Mouse (Mus musculus) stomach, embryonic 16.5 days (tissue): ENCODE results near the gene Abi1. TPM values are rescaled to one million over a fixed set of nuclear protein-coding genes. Genes with fewer than 3 reads are reported as not detected.

ENCODE experiments used
- ATAC-seq: fragments of 200-750 bp; cut with Nextera tagmentation; 2 replicates; pipeline ENCODE4 v1.8.0; 2017; ENCODE audit warnings: moderate number of reproducible peaks, moderate TSS enrichment; ENCODE audit not compliant: insufficient read depth, low FRiP score
- H3K27ac ChIP-seq: fragments of 300-500 bp; sonication (generic); 2 replicates; pipeline ENCODE4 v1.5.1; 2014; ENCODE audit warnings: low read length
- H3K27me3 ChIP-seq: fragments of 300-500 bp; sonication (generic); 2 replicates; pipeline ENCODE4 v1.6.1; 2014; ENCODE audit warnings: low read length, control low read depth, mixed read lengths; ENCODE audit not compliant: control insufficient read depth, insufficient read depth
- H3K36me3 ChIP-seq: fragments of 300-500 bp; sonication (generic); 2 replicates; pipeline ENCODE4 v1.6.1; 2014; ENCODE audit warnings: low read length; ENCODE audit not compliant: control insufficient read depth, insufficient read depth
- H3K4me1 ChIP-seq: fragments of 300-500 bp; sonication (generic); 2 replicates; pipeline ENCODE4 v1.6.1; 2014; ENCODE audit warnings: low read length, control low read depth, mixed read lengths; ENCODE audit not compliant: control insufficient read depth, insufficient read depth
- H3K4me2 ChIP-seq: fragments of 300-500 bp; sonication (generic); 2 replicates; pipeline ENCODE4 v1.6.1; 2014; ENCODE audit warnings: low read depth, low read length, mixed read lengths
- H3K4me3 ChIP-seq: fragments of 300-500 bp; sonication (generic); replicated peaks from 2 replicates; pipeline ENCODE4 v1.5.1; 2014; ENCODE audit warnings: mild to moderate bottlenecking, low read length
- H3K9ac ChIP-seq: fragments of 300-500 bp; sonication (generic); 2 replicates; pipeline ENCODE4 v1.6.1; 2014; ENCODE audit warnings: low read length
- H3K9me3 ChIP-seq: fragments of 300-500 bp; sonication (generic); replicated peaks from 2 replicates; pipeline ENCODE4 v1.6.1; 2016; ENCODE audit warnings: low read length, control low read depth; ENCODE audit not compliant: control insufficient read depth
- WGBS: fragments of 180-500 bp; shearing (Covaris S2); extraction: QIAGEN DNeasy Blood & Tissue Kit; methylation state at CpG from one replicate; pipeline ENCODE4 v1.1.7; 2014; 5-methylcytosine and 5-hydroxymethylcytosine counted together
- polyA plus RNA-seq: library from polyadenylated mRNA; unstranded; fragments of >200 nt; fragmentation: Nextera tagmentation; extraction: Ambion mirVana; gene quantifications from 2 replicates; pipeline ENCODE4 v1.2.1, GENCODE M21; 2015

The Abi1 gene
- 59.7 and 66.9 TPM in 2 replicates for polyA plus RNA-seq

DNA sequence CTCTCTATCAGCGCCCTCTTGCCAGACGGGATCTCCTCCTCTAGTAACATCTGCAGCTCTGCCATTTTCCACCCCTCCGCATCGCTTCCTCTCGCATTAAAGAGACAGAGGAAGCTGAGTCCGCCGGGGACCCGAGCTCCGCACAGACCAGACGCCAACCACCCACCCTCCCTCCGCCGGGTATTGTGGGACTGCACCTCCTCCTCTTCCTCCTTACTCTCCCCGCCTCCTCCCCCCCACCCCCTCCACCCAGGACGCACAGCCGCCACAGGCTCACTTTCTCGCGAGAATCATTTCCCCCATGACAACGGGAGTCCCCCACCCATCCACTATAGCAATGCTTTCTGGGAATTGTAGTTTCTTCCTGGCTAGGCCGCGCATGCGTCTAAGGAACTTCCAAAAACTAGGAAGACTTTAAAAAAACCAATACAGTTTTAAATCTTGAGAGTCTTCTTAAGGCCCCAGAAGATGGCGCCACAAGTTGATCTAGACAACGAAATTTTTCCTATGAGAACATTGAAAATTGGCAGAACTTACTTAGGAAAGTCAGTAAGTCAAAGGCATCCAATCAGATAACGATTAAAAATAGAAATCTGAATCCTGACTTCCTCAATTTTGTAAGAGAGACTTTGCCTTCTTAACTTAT lies at the start of gene Abi1:
Abi1 (minus strand) TSS at position 241 of the 646 bp plus-strand sequence.
- no peaks in the 10 kb centered on the region for H3K36me3 ChIP-seq
- H3K4me3 ChIP-seq = peak within 1 kb of the TSS; percentile 98
- WGBS = 1% methylated on average over 24 of the region's 24 CpGs
- H3K27ac ChIP-seq = peak within 1 kb of the TSS; percentile 99
- H3K27me3 ChIP-seq = no peaks in the 10 kb centered on the region
- peaks cover 16% of the 10 kb centered on the region for H3K4me1 ChIP-seq
- peak within 1 kb of the TSS; percentile 95 for H3K9ac ChIP-seq
- peak within 1 kb of the TSS; percentile 64 for H3K4me2 ChIP-seq
- no peaks in the 10 kb centered on the region for H3K9me3 ChIP-seq
- peak; percentile 97 for ATAC-seq

DNA sequence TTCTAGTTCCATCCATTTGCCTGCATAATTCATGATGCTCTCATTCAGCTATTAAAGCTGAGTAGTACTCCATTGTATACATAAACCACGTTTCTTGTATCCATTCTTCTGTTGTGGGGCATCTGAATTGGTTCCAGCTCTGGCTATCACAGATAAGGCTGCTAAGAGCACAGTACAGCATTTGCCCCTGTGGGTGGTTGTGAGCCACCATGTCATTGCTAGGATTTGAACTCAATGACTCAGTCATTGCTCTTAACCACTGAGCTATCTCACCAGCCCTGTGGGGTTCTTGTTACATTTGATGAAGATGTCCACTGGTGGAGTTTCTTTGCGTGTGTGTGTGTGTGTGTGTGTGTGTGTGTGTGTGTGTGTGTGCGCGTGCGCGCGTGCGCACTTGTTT lies 44.5 kb upstream of the Abi1 start:
- no peak for ATAC-seq
- Histone ChIP-seq H3K9ac (no peak overlapping the region), H3K27ac (no peak overlapping the region), H3K9me3 (no peaks in the 10 kb centered on the region), H3K4me3 (no peak overlapping the region), H3K36me3 (peaks cover 9% of the 10 kb centered on the region; the same call in 1 of the 2 replicates), H3K4me1 (no peaks in the 10 kb centered on the region), H3K4me2 (no peak overlapping the region), H3K27me3 (no peaks in the 10 kb centered on the region)
- WGBS = 92% methylated on average over 8 of the region's 8 CpGs

DNA sequence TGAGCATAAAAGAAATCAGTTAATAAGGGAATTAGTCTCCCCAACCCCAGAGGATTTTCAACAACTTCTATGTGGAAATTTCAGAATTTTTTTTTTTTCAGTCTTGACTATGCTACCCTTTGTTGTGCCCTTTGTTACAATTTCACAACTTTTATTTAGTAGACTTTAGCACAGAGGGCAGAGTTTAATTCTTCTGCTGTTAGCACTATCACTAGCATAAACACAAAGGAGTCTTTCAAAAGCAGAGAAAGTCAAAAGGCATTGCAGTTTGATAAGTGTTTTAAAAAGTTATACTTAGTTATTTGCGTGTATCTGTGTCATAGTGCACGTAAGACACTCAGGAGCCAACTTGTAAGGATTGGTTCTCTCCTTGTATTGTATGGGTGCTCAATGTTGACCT lies 38.5 kb upstream of the Abi1 start:
- H3K4me3 ChIP-seq = no peak overlapping the region
- ATAC-seq = no peak
- no peaks in the 10 kb centered on the region for H3K9me3 ChIP-seq
- no peaks in the 10 kb centered on the region for H3K4me1 ChIP-seq
- no peak overlapping the region for H3K4me2 ChIP-seq
- 90% methylated on average over 2 of the region's 2 CpGs for WGBS
- H3K27ac ChIP-seq = no peak overlapping the region
- H3K9ac ChIP-seq = no peak overlapping the region
- no peaks in the 10 kb centered on the region for H3K27me3 ChIP-seq
- H3K36me3 ChIP-seq = peaks cover 14% of the 10 kb centered on the region; the same call in 1 of the 2 replicates

- H3K4me1 ChIP-seq = no peaks in the 10 kb centered on the region
- H3K9me3 ChIP-seq = no peaks in the 10 kb centered on the region
- no peaks in the 10 kb centered on the region for H3K27me3 ChIP-seq
- H3K27ac ChIP-seq = no peak overlapping the region
- WGBS = 82% methylated on average over 5 of the region's 5 CpGs
- H3K4me2 ChIP-seq = no peak overlapping the region
- no peak overlapping the region for H3K9ac ChIP-seq
- ATAC-seq = no peak
- H3K4me3 ChIP-seq = no peak overlapping the region
- peaks cover 14% of the 10 kb centered on the region; the same call in 1 of the 2 replicates for H3K36me3 ChIP-seq
These were observed 37.7 kb upstream of the Abi1 start for GRCm38 (mm10) chr2:23077693-23078092.

- no peaks in the 10 kb centered on the region for H3K27me3 ChIP-seq
- no peaks in the 10 kb centered on the region for H3K4me1 ChIP-seq
- no peak for ATAC-seq
- H3K4me3 ChIP-seq = no peak overlapping the region
- no peak overlapping the region for H3K4me2 ChIP-seq
- H3K9me3 ChIP-seq = no peaks in the 10 kb centered on the region
- no peak overlapping the region for H3K9ac ChIP-seq
- H3K36me3 ChIP-seq = peaks cover 14% of the 10 kb centered on the region; the same call in 1 of the 2 replicates
- no peak overlapping the region for H3K27ac ChIP-seq
These were observed 36.7 kb upstream of the Abi1 start for GRCm38 (mm10) chr2:23076783-23077182.

DNA sequence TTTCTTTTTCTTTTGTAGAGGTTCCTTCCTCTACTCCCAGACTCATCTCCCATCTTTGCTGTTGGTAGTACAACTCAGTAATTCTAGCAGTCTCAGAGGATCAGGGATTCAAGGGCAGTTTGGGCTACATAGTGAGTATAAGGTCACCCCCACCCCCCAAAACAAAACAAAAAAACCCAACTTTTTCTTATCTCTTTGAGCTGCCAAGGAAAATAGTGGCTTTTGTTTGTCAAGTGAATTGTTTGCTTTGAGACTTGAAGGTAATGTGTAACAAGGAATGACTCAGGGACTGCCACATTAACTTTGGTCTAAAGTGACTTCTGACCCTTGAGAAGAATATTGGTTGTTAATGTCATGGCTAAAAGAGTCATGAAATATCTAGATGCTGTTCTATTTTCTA lies 35.8 kb upstream of the Abi1 start:
- no peaks in the 10 kb centered on the region for H3K4me1 ChIP-seq
- no peaks in the 10 kb centered on the region for H3K27me3 ChIP-seq
- H3K9ac ChIP-seq = no peak overlapping the region
- H3K27ac ChIP-seq = no peak overlapping the region
- H3K4me3 ChIP-seq = no peak overlapping the region
- H3K36me3 ChIP-seq = peaks cover 14% of the 10 kb centered on the region; the same call in 1 of the 2 replicates
- no peak for ATAC-seq
- no peak overlapping the region for H3K4me2 ChIP-seq
- no peaks in the 10 kb centered on the region for H3K9me3 ChIP-seq

DNA sequence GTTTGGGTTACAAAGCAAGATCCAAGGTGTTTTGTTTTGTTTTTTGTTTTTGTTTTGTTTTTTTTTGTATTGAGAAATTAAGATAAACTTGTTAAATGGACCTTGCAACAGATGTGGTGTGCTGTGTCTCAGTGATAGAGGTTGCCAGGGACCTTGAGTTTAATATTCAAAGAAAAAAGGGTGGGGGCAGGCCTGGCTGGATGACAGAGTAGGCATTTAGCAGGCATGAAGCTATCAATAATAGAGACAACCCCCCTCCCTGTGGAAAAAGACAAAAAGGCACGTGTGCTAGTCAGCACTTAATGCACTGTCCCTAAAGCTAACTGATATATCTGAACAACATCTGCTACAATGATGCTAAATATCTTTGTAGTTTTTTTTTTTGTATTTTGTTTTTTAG lies 31.4 kb upstream of the Abi1 start:
- no peak for ATAC-seq
- WGBS = 73% methylated on average over 1 of the region's 1 CpGs
- Histone ChIP-seq H3K27ac (no peak overlapping the region), H3K4me3 (no peak overlapping the region), H3K36me3 (no peaks in the 10 kb centered on the region), H3K4me1 (0 out of 2 replicates have a peak, but pooled peaks cover 3% of the 10 kb centered on the region), H3K9ac (no peak overlapping the region), H3K27me3 (no peaks in the 10 kb centered on the region), H3K4me2 (no peak overlapping the region), H3K9me3 (no peaks in the 10 kb centered on the region)

DNA sequence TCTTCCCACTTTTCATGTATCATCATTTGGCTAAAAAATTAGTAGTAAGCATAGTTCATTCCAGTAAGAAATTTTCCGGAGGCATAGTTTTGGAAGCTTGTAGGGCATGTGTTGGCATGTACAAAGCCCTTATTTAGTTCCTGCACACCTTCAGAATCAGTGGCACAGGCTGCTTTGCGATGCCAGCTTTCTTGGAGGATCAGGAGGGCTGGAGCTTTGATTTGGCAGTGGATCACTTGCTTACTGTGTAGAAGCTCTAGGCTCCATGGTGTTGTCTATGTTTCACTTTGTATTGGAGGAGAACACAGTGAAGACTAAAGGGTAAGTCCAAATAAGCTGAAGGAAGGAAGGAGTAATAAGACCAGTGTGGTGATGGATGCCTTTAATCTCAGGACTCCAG lies 30.4 kb upstream of the Abi1 start:
- Histone ChIP-seq H3K4me1 (0 out of 2 replicates have a peak, but pooled peaks cover 3% of the 10 kb centered on the region), H3K4me3 (no peak overlapping the region), H3K4me2 (no peak overlapping the region), H3K9me3 (no peaks in the 10 kb centered on the region), H3K9ac (no peak overlapping the region), H3K36me3 (no peaks in the 10 kb centered on the region), H3K27me3 (no peaks in the 10 kb centered on the region), H3K27ac (no peak overlapping the region)
- 91% methylated on average over 2 of the region's 2 CpGs for WGBS
- no peak for ATAC-seq

- H3K36me3 ChIP-seq = no peaks in the 10 kb centered on the region
- WGBS = 0% methylated on average over 50 of the region's 50 CpGs
- peak overlapping the region; percentile 79 for H3K4me3 ChIP-seq
- no peaks in the 10 kb centered on the region for H3K9me3 ChIP-seq
- peak; percentile 93 for ATAC-seq
- H3K4me2 ChIP-seq = peak overlapping the region; percentile 98
- no peaks in the 10 kb centered on the region for H3K27me3 ChIP-seq
- H3K4me1 ChIP-seq = 0 out of 2 replicates have a peak, but pooled peaks cover 3% of the 10 kb centered on the region
- H3K27ac ChIP-seq = peak overlapping the region; percentile 98
- peak overlapping the region; percentile 93 for H3K9ac ChIP-seq
These were observed 29.1 kb upstream of the Abi1 start for GRCm38 (mm10) chr2:23068894-23069744.
